Mouse (Mus musculus): Measurements from ENCODE around the gene Obp2a. TPM values are rescaled to one million over a fixed set of nuclear protein-coding genes. Genes with fewer than 3 reads are reported as not detected.
"Not testable (repeated sequence)": the region's sequence is repeated elsewhere in the genome, so short reads cannot be mapped to it uniquely, and the experiment has no call there.

Obp2a gene
- total RNA-seq, 2 experiments from 2014 or later, result not detected

DNA sequence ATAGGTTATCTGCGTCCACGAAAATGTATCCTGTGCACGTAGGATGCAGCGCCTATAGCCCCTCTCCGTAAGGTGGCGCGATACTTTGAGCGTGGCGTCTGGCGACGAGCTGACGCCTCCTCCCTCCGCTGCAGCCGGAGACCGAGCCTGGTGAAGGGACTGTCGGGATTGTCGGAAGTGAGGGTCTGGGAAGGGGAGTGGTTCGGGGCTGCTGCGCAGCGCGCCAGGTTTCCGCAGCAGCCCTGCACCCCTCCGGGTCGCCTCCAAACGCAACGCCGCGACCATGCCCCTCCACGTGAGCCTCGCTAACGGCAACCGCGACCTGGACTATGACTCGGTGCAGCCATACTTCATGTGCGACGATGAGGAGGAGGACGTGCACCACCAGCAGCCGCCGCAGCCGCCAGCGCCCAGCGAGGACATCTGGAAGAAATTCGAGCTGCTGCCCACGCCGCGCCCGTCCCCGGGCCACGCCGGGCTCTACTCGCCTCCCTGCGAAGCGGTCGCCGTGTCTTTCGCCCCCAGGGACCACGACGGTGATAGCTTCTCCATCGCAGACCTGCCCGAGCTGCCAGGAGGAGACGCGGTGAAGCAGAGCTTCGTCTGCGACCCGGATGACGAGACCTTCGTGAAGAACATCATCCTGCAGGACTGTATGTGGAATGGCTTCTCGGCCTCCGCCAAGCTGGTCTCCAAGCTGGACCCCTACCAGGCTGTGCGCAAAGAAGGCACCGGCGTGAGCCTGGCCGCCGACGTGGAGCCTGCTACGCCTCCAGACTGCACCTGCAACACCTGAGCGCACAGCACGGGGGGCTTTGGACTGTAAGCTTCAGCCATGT is 7.0 kb downstream of the Obp2a start, which contains the start of gene Bmyc:
Bmyc (plus strand) TSS at position 97 of the 839 bp plus-strand sequence.
- DNase-seq (ENCODE audit: low spot score in 2 of 2), result peak; percentile 88 to 89
- intact Hi-C loops (cut with DNase I), result no loop called here

DNA sequence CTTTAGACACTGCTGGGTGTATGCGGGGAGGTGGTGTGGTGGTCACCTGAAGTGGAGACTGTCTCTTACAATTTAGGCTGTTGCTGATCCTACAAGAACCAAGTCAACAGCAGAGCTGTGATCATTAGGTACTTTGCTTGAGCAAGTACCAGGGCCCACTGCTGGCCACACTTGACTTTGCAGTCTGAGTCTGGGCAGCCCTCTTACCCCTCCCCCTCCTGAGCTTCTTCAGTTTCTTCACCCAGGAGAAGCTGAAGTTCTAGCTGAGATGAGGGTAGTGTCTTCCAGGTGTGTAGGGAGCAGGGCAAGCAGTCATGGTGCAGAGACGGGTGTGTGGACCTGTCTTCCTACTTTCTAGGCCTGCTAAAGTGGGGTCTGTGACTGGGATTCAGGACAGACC is 8.3 kb downstream of the Obp2a start:
- DNase-seq (ENCODE audit: low spot score in 2 of 2), result peak; percentile 53 to 78
- intact Hi-C loops (cut with DNase I), result loop anchor here (2.0 kb wide), 1 partner anchor 43 kb away; no protein-coding TSS in a partner anchor

DNA sequence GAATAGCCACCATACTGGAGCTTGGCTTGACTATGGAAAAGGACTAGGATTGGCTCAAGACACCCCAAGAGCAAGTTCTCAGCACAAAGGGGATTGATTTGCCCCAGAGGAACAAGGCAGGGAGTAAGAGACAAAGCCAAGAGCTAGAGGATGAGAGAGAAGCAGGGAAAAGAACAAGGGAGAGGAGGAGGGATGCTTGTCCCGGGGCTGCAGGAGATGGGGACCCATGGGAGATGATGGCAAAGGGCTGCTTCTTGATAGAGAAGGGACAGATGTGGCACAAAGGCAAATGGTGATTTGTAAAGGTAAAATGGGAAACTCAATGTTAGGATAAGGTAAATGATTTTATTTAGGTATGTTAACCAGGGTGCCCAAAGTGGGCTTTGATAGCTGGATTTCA is 9.2 kb downstream of the Obp2a start:
- intact Hi-C loops (cut with DNase I), result loop anchor here (2.0 kb wide), 1 partner anchor 42 kb away; no protein-coding TSS in a partner anchor
- not testable (repeated sequence) for DNase-seq (ENCODE audit: low spot score in 2 of 2)

DNA sequence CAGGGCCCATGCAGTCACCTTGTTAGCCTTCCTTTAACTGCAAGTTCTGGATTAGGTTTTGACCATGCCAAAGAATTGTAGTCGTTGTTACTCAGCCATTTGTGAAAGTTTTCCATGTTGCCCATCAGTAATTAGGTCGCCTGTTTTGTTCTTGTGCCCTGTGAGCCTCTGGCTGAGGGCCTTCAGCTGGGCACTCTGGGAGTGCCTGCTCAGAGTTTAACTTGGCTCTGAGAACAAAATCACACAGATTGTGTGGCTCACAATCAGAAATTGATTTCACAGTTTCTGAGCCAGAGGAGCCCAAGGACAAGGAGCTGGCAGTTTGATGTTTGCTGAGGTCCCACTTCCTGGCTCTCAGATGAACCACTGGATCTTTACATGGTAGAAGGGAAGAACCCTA is 9.9 kb downstream of the Obp2a start:
- intact Hi-C loops (cut with DNase I), result loop anchor here (2.0 kb wide), 1 partner anchor 41 kb away; no protein-coding TSS in a partner anchor

DNA sequence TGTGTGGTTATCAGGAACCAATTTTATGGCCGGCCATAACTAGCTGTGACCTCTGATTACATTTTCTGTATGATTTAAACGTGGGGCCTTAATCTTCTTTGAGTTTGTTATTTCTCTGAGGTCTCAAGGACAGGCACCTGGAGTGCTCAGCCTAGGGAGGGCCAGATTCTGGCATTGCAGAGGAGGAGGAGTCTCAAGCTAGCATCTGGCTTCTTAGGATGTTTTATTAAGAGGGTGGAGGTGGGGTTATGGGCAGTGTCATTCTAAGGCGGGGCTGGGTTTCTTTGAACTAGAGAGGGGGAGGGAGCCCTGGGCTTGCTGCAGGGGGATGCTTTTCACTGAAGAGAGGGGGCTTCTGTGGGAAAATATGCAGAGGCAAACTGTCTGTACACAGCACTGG is 11.8 kb downstream of the Obp2a start:
- intact Hi-C loops (cut with DNase I); DNase-seq (ENCODE audit: low spot score in 2 of 2): not testable (repeated sequence)

More for the DNA sequence above, 9.9 kb downstream of the Obp2a start:
- not testable (repeated sequence) for DNase-seq (ENCODE audit: low spot score in 2 of 2)

DNA sequence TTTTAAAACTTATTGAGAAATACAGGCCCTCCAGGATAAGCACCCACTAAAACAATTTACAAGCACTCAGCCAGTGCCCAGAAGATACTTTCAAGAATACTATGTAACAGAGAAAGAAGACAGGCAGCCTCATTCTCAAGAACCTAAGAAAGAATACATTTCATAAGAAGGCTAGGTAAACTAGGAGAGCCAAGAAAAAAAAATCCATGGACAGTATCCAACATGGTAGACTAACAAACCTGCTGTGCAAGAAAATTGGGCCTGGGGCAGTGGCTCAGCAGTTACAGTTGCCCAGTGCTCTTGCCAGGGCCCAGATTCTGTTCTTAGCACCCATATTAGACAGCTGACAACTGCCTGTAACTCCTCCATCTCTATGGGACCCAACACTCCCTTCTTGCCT is 17.4 kb downstream of the Obp2a start:
- intact Hi-C loops (cut with DNase I), result no loop called here
- no peak for DNase-seq (ENCODE audit: low spot score in 2 of 2)

DNA sequence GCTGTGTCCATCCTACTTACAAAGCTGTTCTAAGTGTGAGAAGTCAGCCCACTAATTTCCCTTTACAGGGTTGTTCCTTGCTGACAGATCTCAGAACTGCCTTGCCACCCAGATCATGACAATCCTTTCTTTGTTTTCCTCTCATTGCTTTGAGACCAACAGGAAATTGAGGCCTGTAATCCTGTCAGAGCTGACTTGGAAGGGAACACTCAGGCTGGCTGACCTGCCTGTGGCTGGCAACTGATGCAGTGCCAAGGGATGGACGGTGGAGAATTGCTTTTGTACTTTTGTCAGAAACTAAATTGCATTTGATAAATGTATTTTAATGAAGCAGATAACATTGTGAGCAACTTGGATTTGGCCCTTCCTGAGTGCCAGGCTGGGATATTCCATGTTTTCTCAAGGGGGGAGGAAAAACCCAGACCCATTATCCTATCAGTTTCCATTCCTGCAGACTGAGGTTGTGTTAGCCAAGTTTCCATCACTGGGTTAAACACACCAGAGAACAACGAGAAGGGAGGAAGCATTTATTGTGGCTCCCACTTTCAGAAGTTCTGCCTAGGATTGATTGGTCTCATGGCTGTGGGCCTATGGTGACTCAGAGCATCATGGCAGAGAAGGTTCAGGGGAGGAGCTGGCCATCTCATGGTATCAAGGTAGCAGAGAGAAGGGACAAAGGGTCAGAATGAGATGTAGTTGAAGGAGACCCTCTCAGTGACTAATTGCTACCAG is 33.5 kb downstream of the Obp2a start:
- DNase-seq (ENCODE audit: low spot score in 2 of 2), result no peak
- intact Hi-C loops (cut with DNase I), result no loop called here

DNA sequence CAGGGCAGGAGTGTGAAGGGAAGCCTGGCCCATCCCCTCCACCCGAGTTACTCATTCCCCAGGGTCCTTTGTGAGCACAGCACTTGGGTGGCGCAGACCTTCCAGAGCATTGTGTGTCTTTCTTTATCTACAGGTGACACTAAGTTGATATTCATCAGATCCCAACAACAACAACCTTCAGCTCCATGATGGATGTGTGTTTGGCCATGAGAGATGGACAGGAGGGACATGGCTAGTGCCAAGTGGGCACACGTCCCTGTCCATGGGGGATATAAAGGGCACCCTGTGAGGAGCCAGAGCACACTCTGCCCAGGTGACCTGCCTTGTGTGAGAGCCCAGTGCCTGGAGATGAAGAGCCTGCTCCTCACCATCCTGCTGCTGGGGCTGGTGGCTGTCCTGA is 36.9 kb downstream of the Obp2a start, which contains the start of gene Obp2b:
Obp2b (plus strand) TSS at position 301 of the 400 bp plus-strand sequence.
- intact Hi-C loops (cut with DNase I), result not testable (repeated sequence)

DNA sequence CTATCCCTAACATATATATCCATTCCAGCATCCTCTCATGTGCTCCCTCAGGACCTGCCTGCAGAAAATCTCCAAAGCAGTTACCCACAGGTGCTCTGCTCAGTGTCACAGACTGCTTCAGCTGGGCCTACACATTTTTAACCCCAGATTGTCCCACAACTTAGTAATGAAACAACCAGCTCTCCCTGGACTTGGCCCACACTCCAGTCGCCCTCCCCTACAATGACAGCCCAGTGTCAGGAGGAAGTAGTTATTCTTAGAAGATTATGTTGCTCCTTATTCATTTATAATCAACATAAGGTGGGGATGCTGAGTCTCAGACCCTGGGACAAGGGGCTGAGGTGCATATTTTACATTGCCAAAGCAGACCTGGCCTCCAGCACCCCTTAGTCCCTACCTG is 41.8 kb downstream of the Obp2a start:
- DNase-seq (ENCODE audit: low spot score in 2 of 2), result no peak
- intact Hi-C loops (cut with DNase I), result no loop called here

More for the DNA sequence above, 36.9 kb downstream of the Obp2a start, which contains the start of gene Obp2b:
- not testable (repeated sequence) for DNase-seq (ENCODE audit: low spot score in 2 of 2)

Other genes starting within 250 kb of the Obp2a start
- gene Clic3, start 243.2 kb upstream of the Obp2a start, total RNA-seq (2021), result 1 to 10 TPM in 1 of 2 experiments, under 1 TPM in 1; 0.59 to 1.2 TPM
- 10 to 100 TPM; 64.1 to 66.3 TPM for gene Paxx, start 238.9 kb upstream of the Obp2a start, total RNA-seq (2021)
- 1,000 to 10,000 TPM; 1,462 to 1,765 TPM for gene Ptgds, start 230.0 kb upstream of the Obp2a start, total RNA-seq (2021)
- gene Lcn12, start 206.1 kb upstream of the Obp2a start, total RNA-seq (2021), result not detected
- 100 to 1,000 TPM; 141 to 142 TPM for gene Fbxw5, start 199.3 kb upstream of the Obp2a start, total RNA-seq (2021)
- gene C8g, start 198.3 kb upstream of the Obp2a start, total RNA-seq (2021), result 1 to 10 TPM in 1 of 2 experiments, under 1 TPM in 1; 0.59 to 1.6 TPM
- gene Traf2, start 153.1 kb upstream of the Obp2a start, total RNA-seq (2021), result 1 to 10 TPM; 9.1 to 9.5 TPM
- gene Edf1, start 142.2 kb upstream of the Obp2a start, total RNA-seq (2021), result 100 to 1,000 TPM; 190 to 202 TPM
- 1 to 10 TPM; 1.8 to 2.1 TPM for gene Mamdc4, start 125.2 kb upstream of the Obp2a start, total RNA-seq (2021)
- 100 to 1,000 TPM in 1 of 2 experiments, 10 to 100 TPM in 1; 93.5 to 105 TPM for gene Phpt1, start 124.8 kb upstream of the Obp2a start, total RNA-seq (2021)
- gene Ajm1, start 118.3 kb upstream of the Obp2a start, total RNA-seq (2021), result 100 to 1,000 TPM; 123 to 129 TPM
- 100 to 1,000 TPM; 117 to 118 TPM for gene Rabl6, start 91.5 kb upstream of the Obp2a start, total RNA-seq (2021)
- not detected for gene Ccdc183, start 82.4 kb upstream of the Obp2a start, total RNA-seq (2021)
- 10 to 100 TPM; 27.2 to 27.7 TPM for gene Tmem141, start 78.0 kb upstream of the Obp2a start, total RNA-seq (2021)
- gene Fcna, start 72.0 kb upstream of the Obp2a start, total RNA-seq (2021), result 1 to 10 TPM in 1 of 2 experiments, under 1 TPM in 1; 0.72 to 1.1 TPM
- not detected for gene Lcn8, start 46.9 kb upstream of the Obp2a start, total RNA-seq (2021)
- not detected for gene Lcn5, start 42.1 kb upstream of the Obp2a start, total RNA-seq (2021)
- gene Lcn6, start 23.3 kb upstream of the Obp2a start, total RNA-seq (2021), result not detected
- gene Lcn10, start 17.3 kb upstream of the Obp2a start, total RNA-seq (2021), result not detected
- 10 to 100 TPM; 85.8 to 98.2 TPM for gene Bmyc, start 6.7 kb downstream of the Obp2a start, total RNA-seq (2021)
- not detected for gene Obp2b, start 37.0 kb downstream of the Obp2a start, total RNA-seq (2021)
- not detected for gene Lcn3, start 65.5 kb downstream of the Obp2a start, total RNA-seq (2021)
- gene Lcn11, start 77.0 kb downstream of the Obp2a start, total RNA-seq (2021), result not detected
- not detected for gene Gm13539, start 82.2 kb downstream of the Obp2a start, total RNA-seq (2021)
- gene Glt6d1, start 115.8 kb downstream of the Obp2a start, total RNA-seq (2021), result not detected
- not detected for gene Lcn9, start 123.1 kb downstream of the Obp2a start, total RNA-seq (2021)
- gene Sohlh1, start 147.2 kb downstream of the Obp2a start, total RNA-seq (2021), result not detected
- gene Kcnt1, start 163.7 kb downstream of the Obp2a start, total RNA-seq (2021), result 100 to 1,000 TPM; 114 to 120 TPM

Measured in left cerebral cortex, postnatal 14 days (tissue).